Mouse (Mus musculus) kidney, embryonic 14.5 days (tissue): ENCODE data around the gene Bcl3. TPM values are rescaled to one million over a fixed set of nuclear protein-coding genes. Genes with fewer than 3 reads are reported as not detected.

ENCODE experiments used
- ATAC-seq: fragments of 200-750 bp; cut with Nextera tagmentation; 2 replicates; pipeline ENCODE4 v1.8.0; 2017; ENCODE audit warnings: moderate number of reproducible peaks, mild to moderate bottlenecking, moderate TSS enrichment, moderate library complexity; ENCODE audit not compliant: low FRiP score, low TSS enrichment
- H3K27ac ChIP-seq: fragments of 300-500 bp; sonication (generic); 2 replicates; pipeline ENCODE4 v1.5.1; 2014; ENCODE audit warnings: low read depth, mild to moderate bottlenecking, low read length, moderate library complexity, mixed read lengths
- H3K27me3 ChIP-seq: fragments of 300-500 bp; sonication (generic); 2 replicates; pipeline ENCODE4 v1.6.1; 2014; ENCODE audit warnings: mild to moderate bottlenecking, low read length; ENCODE audit not compliant: control insufficient read depth, insufficient read depth
- H3K36me3 ChIP-seq: fragments of 300-500 bp; sonication (generic); 2 replicates; pipeline ENCODE4 v1.6.1; 2014; ENCODE audit warnings: low read length, mixed read lengths; ENCODE audit not compliant: control insufficient read depth, insufficient read depth
- H3K4me1 ChIP-seq: fragments of 300-500 bp; sonication (generic); 2 replicates; pipeline ENCODE4 v1.6.1; 2014; ENCODE audit warnings: low read length, mixed read lengths; ENCODE audit not compliant: control insufficient read depth, insufficient read depth
- H3K4me2 ChIP-seq: fragments of 300-500 bp; sonication (generic); replicated peaks from 2 replicates; pipeline ENCODE4 v1.6.1; 2014; ENCODE audit warnings: low read depth, mild to moderate bottlenecking, low read length
- H3K4me3 ChIP-seq: fragments of 300-500 bp; sonication (generic); 2 replicates; pipeline ENCODE4 v1.5.1; 2014; ENCODE audit warnings: mild to moderate bottlenecking, low read length
- H3K9ac ChIP-seq: fragments of 300-500 bp; sonication (generic); 2 replicates; pipeline ENCODE4 v1.6.1; 2014; ENCODE audit warnings: low read depth, mild to moderate bottlenecking, low read length, moderate library complexity
- H3K9me3 ChIP-seq: fragments of 300-500 bp; sonication (generic); 2 replicates; pipeline ENCODE4 v1.6.1; 2016; ENCODE audit warnings: low read length; ENCODE audit not compliant: control insufficient read depth
- WGBS: fragments of 180-500 bp; shearing (Covaris S2); extraction: QIAGEN DNeasy Blood & Tissue Kit; methylation state at CpG from one replicate; pipeline ENCODE4 v1.1.7; 2014; 5-methylcytosine and 5-hydroxymethylcytosine counted together
- polyA plus RNA-seq: library from polyadenylated mRNA; unstranded; fragments of >200 nt; fragmentation: Nextera tagmentation; extraction: Ambion mirVana; gene quantifications from 2 replicates; pipeline ENCODE4 v1.2.1, GENCODE M21; 2014

Bcl3 gene
- polyA plus RNA-seq, 1 experiment from 2014 or later, result 4.2 TPM

DNA sequence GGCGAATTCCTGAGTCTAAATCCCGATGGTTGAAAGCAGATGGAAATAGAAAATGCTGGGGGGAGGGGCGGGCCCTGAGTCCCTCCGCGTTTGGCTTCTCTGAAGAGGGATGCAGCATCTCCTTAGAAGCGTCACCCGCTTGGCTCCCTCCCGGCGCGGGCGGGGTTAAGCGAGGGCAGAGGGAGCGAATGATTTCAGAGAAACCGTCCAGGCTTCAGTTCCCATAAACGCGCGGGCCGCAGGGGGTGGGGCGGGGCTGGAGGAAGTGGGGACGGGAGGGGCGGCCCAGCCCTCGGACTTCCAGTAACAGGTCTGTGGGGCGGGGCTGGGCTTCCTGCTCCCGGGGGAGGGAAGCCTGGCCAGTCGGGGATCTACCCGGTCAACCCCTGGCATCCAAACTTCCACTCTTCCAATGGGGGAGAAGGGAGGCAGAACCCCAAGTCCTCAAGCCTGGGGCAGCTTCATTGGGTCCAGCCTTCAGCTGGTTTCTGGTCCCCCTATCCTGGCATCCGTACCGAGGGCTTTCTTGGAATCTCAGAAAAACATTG, 6.3 kb downstream of the Bcl3 start:
- Histone ChIP-seq H3K9ac (peak overlapping the region; percentile 42; the same call in 1 of the 2 replicates), H3K27me3 (peaks cover 12% of the 10 kb centered on the region; the same call in 1 of the 2 replicates), H3K36me3 (no peaks in the 10 kb centered on the region), H3K4me2 (peak overlapping the region; percentile 47), H3K9me3 (no peaks in the 10 kb centered on the region), H3K27ac (peak overlapping the region; percentile 62; the same call in 1 of the 2 replicates), H3K4me3 (peak overlapping the region; percentile 25), H3K4me1 (peaks cover 21% of the 10 kb centered on the region)
- peak; percentile 67 for ATAC-seq
- WGBS, result under 1% methylated on average over 28 of the region's 28 CpGs

DNA sequence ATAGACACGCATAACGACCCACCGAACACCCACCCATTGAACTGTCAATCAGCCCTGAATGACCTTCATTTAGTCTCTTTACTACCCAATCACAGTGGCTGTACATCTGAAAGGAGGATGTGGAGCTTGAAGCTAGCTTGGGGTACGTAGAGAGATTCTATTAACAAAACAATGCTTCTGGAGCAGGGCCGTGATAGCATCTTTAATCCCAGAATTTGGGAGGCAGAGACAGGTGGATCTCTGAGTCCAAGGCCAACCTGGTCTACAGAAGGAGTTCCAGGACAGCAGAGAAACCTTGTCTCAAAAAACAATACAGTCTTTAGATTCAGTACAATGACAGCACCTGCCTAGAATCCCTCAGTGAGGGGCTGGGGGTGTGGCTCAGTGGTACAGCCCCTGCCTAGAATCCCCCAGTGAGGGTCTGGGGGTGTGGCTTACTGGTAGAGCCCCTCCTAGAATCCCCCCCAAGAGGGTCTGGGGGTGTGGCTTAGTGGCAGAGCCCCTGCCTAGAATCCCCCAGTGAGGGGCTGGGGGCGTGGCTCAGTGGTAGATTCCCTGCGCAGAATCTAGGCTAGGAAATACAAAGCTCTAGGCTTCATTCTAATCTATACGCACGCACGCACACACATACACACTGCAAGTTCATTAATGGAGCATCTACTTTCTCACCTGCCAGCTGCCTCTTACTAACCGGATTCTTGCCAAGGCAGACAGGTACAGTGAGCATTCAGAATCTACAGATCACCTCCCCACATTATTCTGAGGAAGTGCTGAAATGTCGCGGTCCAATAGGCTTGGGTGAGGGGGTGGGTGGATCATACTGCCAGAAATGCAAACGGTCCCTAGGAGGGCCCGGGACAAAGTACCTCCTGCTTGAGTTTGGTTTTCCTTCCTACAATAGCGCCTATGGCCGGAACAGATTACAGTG, 7.0 kb downstream of the Bcl3 start:
- Histone ChIP-seq H3K36me3 (no peaks in the 10 kb centered on the region), H3K9me3 (no peaks in the 10 kb centered on the region), H3K4me2 (peak overlapping the region; percentile 47), H3K4me1 (peaks cover 21% of the 10 kb centered on the region), H3K27me3 (peaks cover 17% of the 10 kb centered on the region; the same call in 1 of the 2 replicates), H3K9ac (peak overlapping the region; percentile 42; the same call in 1 of the 2 replicates), H3K4me3 (peak overlapping the region; percentile 25), H3K27ac (no peak overlapping the region)
- 30% methylated on average over 17 of the region's 17 CpGs for WGBS
- ATAC-seq, result 0 out of 2 replicates have a peak, but pooled peaks have one; percentile 13

DNA sequence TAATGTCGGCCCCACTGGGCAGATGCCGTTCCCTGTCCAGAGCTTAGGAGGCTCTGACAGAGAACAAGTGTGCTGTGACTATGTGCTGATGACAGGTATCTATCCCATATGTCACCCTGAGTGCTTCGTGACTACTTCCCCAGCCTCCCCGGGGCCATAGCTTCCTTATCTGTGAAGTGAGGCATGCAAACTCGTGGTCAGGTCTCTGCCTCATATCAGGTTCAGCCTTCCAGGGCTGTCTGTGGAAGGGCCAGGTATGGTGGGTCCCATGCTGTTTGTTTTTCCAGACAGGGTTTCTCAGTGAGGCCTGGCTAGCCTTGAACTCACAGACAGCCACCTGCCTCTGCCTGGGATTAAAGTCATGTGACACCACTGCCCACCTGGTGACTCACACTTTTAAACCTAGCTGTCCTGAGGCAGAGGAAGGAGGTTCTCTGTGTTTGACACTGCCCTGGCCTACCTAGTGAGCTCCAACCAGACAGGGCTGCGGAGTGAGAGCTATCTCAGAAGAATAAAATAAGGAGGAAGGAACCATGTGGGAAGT, 8.9 kb downstream of the Bcl3 start:
- Histone ChIP-seq H3K27me3 (peaks cover 36% of the 10 kb centered on the region), H3K4me1 (peaks cover 22% of the 10 kb centered on the region), H3K36me3 (no peaks in the 10 kb centered on the region), H3K9me3 (no peaks in the 10 kb centered on the region), H3K4me3 (no peak overlapping the region), H3K27ac (no peak overlapping the region), H3K4me2 (no peak overlapping the region), H3K9ac (no peak overlapping the region)
- 78% methylated on average over 6 of the region's 6 CpGs for WGBS
- no peak for ATAC-seq

DNA sequence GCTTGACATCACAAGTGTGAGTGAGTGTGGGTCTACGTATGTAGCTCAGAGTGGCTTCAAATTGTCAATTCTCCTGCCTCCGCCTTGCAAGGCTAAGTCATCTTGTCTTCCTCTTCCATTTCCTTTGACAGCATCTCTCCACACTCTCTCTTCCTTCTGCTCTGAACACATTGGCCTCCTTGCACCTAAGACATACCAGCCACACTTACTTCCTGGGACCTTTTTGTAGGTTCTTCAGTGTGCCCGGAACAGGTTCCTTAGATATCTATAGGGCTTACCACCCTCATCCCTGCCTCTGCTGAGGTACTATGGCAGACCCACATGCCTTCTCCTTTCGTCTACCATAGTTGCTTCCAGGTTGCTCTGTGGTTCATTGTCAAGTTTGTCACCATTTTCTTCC, 9.4 kb downstream of the Bcl3 start:
- no peak for ATAC-seq
- 84% methylated on average over 4 of the region's 4 CpGs for WGBS
- Histone ChIP-seq H3K4me1 (peaks cover 22% of the 10 kb centered on the region), H3K27me3 (peaks cover 37% of the 10 kb centered on the region), H3K9ac (no peak overlapping the region), H3K27ac (no peak overlapping the region), H3K9me3 (no peaks in the 10 kb centered on the region), H3K36me3 (no peaks in the 10 kb centered on the region), H3K4me3 (no peak overlapping the region), H3K4me2 (no peak overlapping the region)

DNA sequence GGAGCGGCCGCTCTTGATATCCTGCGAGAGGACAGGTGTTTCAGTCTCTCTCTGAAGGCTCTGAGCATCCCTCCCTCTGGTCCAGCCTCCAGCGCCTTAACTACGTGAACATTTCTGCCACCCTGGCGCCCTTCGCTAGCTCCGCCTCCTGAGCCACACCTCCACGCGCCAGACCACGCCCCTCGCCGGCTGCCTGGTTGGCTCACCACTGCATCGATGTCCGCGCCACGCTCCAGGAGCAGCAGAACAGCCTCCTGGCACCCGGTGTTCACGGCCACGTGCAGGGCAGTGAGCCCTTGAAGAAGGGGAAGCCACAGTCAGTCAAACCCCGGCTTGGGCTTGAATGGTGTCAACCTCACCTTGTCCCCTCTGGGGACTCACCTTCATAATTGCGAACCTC, 11.5 kb downstream of the Bcl3 start:
- no peak overlapping the region for H3K27ac ChIP-seq
- WGBS, result 5% methylated on average over 22 of the region's 22 CpGs
- H3K27me3 ChIP-seq, result peaks cover 37% of the 10 kb centered on the region
- no peak overlapping the region for H3K9ac ChIP-seq
- peaks cover 5% of the 10 kb centered on the region; the same call in 1 of the 2 replicates for H3K4me1 ChIP-seq
- H3K4me2 ChIP-seq, result peak overlapping the region; percentile 19
- H3K36me3 ChIP-seq, result no peaks in the 10 kb centered on the region
- peak; percentile 51 for ATAC-seq
- H3K9me3 ChIP-seq, result no peaks in the 10 kb centered on the region
- H3K4me3 ChIP-seq, result peak overlapping the region; percentile 12; the same call in 1 of the 2 replicates

DNA sequence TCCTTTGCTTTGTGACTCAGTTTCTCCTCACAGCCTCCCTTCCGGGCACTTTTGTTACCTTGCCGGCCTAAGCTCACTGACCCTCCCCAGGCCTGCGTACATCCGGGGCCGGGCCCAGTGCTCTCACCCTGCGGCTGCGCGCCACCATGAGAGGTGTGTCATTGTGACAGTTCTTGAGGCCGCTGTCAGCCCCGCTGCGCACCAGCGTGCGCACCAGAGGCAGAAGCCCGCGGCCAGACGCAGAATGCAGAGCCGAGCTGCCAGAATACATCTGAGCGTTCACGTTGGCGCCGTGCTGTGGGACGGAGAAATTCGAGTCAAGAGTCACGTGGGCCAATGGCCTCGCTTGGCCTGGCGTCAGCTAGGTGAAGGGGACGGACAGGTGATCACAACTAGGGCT, 13.2 kb downstream of the Bcl3 start:
- Histone ChIP-seq H3K9me3 (no peaks in the 10 kb centered on the region), H3K4me2 (peak overlapping the region; percentile 41), H3K27ac (no peak overlapping the region), H3K9ac (peak overlapping the region; percentile 13), H3K4me1 (peaks cover 5% of the 10 kb centered on the region; the same call in 1 of the 2 replicates), H3K4me3 (peak overlapping the region; percentile 25), H3K27me3 (peaks cover 37% of the 10 kb centered on the region), H3K36me3 (no peaks in the 10 kb centered on the region)
- WGBS, result 3% methylated on average over 27 of the region's 27 CpGs
- peak; percentile 69; the same call in 1 of the 2 replicates for ATAC-seq

DNA sequence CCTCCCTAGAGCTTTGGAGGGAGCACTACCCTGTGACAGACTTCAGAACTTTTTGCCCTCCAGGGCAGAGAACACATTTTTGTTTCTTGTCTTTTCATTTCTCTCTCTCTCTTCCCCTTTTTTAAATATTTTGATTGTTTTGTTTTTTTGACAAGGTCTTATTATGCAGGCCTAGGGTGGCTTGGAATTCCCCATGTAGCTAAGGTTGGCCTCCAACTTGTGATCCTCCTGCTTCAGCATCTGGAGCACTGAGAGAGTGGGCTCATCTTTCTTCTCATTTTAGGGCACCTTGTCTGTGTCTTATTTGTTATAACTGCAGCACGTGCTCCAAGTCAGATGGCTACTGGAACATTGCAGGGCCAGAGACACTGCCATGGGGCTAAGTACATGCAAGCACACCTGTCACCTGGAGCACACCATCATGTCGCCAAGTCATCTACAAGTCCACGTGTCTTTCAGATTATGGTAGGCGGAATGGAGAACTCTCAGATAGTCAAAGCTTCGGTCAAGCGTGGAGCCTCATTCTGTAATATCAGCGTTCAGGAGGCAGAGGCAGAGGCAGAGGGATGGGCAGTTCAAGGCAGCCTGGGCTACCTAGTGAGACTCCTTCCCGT, 16.1 kb downstream of the Bcl3 start:
- H3K27me3 ChIP-seq, result peaks cover 29% of the 10 kb centered on the region
- peaks cover 5% of the 10 kb centered on the region; the same call in 1 of the 2 replicates for H3K4me1 ChIP-seq
- no peak overlapping the region for H3K4me3 ChIP-seq
- no peak overlapping the region for H3K4me2 ChIP-seq
- WGBS, result 84% methylated on average over 8 of the region's 8 CpGs
- ATAC-seq, result no peak
- H3K9ac ChIP-seq, result no peak overlapping the region
- no peaks in the 10 kb centered on the region for H3K9me3 ChIP-seq
- no peaks in the 10 kb centered on the region for H3K36me3 ChIP-seq
- H3K27ac ChIP-seq, result no peak overlapping the region

DNA sequence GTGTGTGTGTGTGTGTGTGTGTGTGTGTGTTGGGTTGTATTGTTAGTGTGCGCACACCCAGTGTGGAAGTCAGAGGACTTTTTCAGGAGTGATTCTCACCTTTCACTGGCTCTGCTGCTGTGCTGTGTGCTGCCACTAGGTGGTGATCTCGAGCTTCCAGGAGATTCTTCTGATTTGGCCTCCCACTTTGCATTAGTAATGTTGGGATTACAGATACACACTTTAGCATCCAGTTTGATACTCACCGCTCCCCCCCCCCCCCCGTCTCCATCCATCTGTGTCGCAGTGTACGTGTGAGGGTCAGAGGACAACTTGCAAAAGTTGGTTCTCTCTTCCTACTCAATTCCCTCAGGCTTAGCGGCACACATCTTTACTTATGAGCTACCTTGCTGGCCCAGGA, 19.6 kb downstream of the Bcl3 start:
- Histone ChIP-seq H3K36me3 (no peaks in the 10 kb centered on the region), H3K27ac (no peak overlapping the region), H3K4me3 (no peak overlapping the region), H3K9ac (no peak overlapping the region), H3K9me3 (no peaks in the 10 kb centered on the region), H3K27me3 (no peaks in the 10 kb centered on the region), H3K4me1 (no peaks in the 10 kb centered on the region), H3K4me2 (no peak overlapping the region)
- ATAC-seq, result no peak
- 21% methylated on average over 7 of the region's 7 CpGs for WGBS
